Mouse (Mus musculus): ENCODE measurements around the gene Chst11.

DNA sequence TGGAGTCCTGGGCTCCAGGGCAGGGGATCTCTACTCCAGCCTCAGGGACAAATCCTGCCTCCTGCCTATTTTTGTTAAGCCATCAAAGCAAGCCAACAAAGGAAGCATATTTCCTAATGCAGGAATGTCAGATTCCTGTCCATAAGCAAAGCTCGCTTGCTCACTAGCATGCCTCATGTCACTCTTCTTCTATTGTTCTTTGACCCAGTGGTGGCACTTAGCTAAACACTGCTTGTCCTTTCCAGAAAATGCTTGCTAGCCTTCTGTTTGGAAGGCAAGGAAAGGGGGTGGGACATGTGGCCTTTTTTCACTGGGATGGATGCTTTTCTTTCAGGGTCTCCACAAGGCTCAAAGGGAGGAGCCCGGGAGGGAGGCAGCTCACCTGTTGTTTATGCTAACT lies 103.5 kb downstream of the Chst11 start:
- TF ChIP-seq CTCF (IDR thresholded peaks at IDR 0.05; ENCODE audit: low read depth, low read length) = no peak
- TF ChIP-seq EP300 (IDR thresholded peaks at IDR 0.05; ENCODE audit: insufficient read depth, low read depth, low read length) = no peak
- no peak for TF ChIP-seq POLR2A (IDR thresholded peaks at IDR 0.05; ENCODE audit: insufficient read depth, low read length)

Measured in ES-Bruce4 (cell line).